Mouse (Mus musculus) cerebellum, adult 2 months (tissue): Measurements from ENCODE around the gene Ifit3b. TPM values are rescaled to one million over a fixed set of nuclear protein-coding genes. Genes with fewer than 3 reads are reported as not detected.
"Not testable (repeated sequence)": the region's sequence is repeated elsewhere in the genome, so short reads cannot be mapped to it uniquely, and the experiment has no call there.

ENCODE experiments used
- DNase-seq, 2 experiments: peaks; one replicate each; pipeline ENCODE4 v3.0.0; 2021
- H3K27ac ChIP-seq: fragments of 200-500 bp; 2 replicates; pipeline ENCODE4 v1.5.1; 2012; ENCODE audit warnings: low read length, control low read depth, inconsistent platforms; ENCODE audit not compliant: insufficient read depth
- H3K27me3 ChIP-seq: fragments of 200-500 bp; 2 replicates; pipeline ENCODE4 v1.6.1; 2012; ENCODE audit warnings: inconsistent platforms, mild to moderate bottlenecking, low read length, moderate library complexity; ENCODE audit not compliant: control insufficient read depth, insufficient read depth
- H3K4me1 ChIP-seq: fragments of 200-500 bp; 2 replicates; pipeline ENCODE4 v1.6.1; 2011; ENCODE audit warnings: low read length; ENCODE audit not compliant: control insufficient read depth, insufficient read depth
- H3K4me3 ChIP-seq: fragments of 200-500 bp; replicated peaks from 2 replicates; pipeline ENCODE3; 2011; ENCODE audit warnings: mild to moderate bottlenecking, low read depth, low read length, control low read depth; ENCODE audit not compliant: insufficient read depth
- CTCF ChIP-seq: fragments of 200-500 bp; IDR thresholded peaks from 2 replicates; pipeline ENCODE4 v1.5.1; 2011; ENCODE audit warnings: low read depth, mild to moderate bottlenecking, control low read depth, low read length, moderate library complexity, borderline replicate concordance; ENCODE audit not compliant: insufficient read depth
- POLR2A ChIP-seq: fragments of 200-500 bp; IDR thresholded peaks from 2 replicates; pipeline ENCODE4 v1.6.1; 2011; ENCODE audit warnings: low read length, control low read depth, borderline replicate concordance; ENCODE audit not compliant: insufficient read depth
- WGBS: fragments of 180-500 bp; shearing (Covaris S2); methylation state at CpG from one replicate; pipeline ENCODE4 v1.1.7; 2018; 5-methylcytosine and 5-hydroxymethylcytosine counted together
- polyA plus RNA-seq: library from polyadenylated mRNA; depleted of rRNA; stranded (reverse); fragments of >200 nt; gene quantifications from 2 replicates; pipeline ENCODE4 v1.2.3, GENCODE M21; 2012

Ifit3b gene
- polyA plus RNA-seq, 1 experiment, result 5.5 TPM

DNA sequence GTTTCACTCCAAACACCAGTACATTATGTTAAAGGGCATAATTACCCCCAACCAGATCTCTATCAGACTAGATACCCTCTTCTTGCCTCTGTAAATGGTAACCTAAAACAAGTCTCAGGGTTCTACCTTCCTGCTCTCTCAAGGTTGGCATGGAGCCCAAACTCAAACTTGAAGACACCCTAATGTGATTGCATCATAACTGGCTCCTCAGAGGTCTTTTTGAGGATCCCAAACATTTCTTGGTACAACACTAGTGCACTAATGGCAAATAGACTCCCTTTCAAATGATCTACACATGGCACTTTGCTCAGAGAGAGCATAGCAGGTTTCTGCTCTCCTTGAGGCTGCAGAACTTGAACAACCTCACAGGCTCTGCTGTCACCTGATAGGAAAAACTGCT is 11.0 kb upstream of the Ifit3b start:
- Histone ChIP-seq H3K4me3 (no peak overlapping the region), H3K4me1 (peaks cover 5% of the 10 kb centered on the region), H3K27me3 (no peaks in the 10 kb centered on the region), H3K27ac (no peak overlapping the region)
- no peak for DNase-seq
- TF ChIP-seq POLR2A (no peak), CTCF (no peak)

DNA sequence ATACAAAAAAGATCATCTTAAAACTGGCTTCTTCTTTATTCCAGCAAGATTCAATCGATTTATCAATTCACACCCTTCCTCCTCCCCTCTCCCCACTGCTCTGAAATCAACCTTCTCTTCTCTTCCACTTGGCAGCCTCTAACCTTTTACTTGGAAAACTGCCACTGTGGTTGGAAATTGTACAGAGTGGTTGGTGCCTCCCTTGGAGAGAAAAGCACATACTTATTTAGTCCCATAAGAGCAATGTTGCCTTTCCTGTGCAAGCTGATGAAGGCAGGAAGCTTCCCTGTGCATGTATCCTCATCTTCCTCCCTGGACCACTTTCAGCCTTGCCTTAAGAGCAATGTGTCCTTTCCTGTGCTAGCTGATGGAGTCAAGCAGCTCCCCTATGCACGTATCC is 9.4 kb upstream of the Ifit3b start:
- WGBS, result 22% methylated on average over 2 of the region's 2 CpGs
- H3K4me1 ChIP-seq, result peaks cover 5% of the 10 kb centered on the region
- H3K27ac ChIP-seq, result no peak overlapping the region
- no peak for TF ChIP-seq POLR2A
- no peak for TF ChIP-seq CTCF
- DNase-seq, result peak; percentile 29 to 72
- no peaks in the 10 kb centered on the region for H3K27me3 ChIP-seq
- no peak overlapping the region for H3K4me3 ChIP-seq

DNA sequence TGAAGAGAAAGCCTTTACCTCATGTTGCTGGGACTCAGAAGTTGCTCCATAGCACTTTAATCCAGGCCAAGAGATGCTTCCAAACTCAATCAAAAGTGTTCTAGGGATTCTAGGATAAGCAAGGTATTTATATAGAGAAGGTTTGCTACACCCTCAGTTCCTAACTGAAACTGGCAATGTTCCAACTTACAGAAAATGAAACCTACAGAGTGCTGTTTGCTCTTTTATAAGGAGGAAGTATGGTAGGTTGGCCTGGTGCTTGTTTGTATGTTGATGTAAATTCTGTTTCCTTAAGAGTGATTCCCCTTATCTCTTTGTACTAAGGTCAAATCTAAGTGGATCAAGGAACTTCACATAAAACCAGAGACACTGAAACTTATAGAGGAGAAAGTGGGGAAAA is 8.5 kb upstream of the Ifit3b start:
- not testable (repeated sequence) for H3K27me3 ChIP-seq, H3K27ac ChIP-seq, H3K4me1 ChIP-seq, DNase-seq, H3K4me3 ChIP-seq

DNA sequence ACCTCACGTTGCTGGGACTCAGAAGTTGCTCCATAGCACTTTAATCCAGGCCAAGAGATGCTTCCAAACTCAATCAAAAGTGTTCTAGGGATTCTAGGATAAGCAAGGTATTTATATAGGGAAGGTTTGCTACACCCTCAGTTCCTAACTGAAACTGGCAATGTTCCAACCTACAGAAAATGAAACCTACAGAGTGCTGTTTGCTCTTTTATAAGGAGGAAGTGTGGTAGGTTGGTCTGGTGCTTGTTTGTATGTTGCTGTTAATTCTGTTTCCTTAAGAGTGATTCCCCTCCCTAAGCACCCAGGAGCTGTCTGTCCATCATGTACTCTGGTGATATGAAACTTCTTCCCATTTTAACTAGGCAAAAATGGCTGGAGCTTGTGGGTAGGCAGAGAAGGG is 5.9 kb upstream of the Ifit3b start, which contains the start of gene Ifit1bl1:
TSS of gene Ifit1bl1 (minus strand) at position 69 of the 400 bp plus-strand sequence.
- not testable (repeated sequence) for H3K27me3 ChIP-seq, H3K4me1 ChIP-seq, H3K4me3 ChIP-seq, H3K27ac ChIP-seq, DNase-seq
- 59% methylated on average over 1 of the region's 1 CpGs for WGBS

DNA sequence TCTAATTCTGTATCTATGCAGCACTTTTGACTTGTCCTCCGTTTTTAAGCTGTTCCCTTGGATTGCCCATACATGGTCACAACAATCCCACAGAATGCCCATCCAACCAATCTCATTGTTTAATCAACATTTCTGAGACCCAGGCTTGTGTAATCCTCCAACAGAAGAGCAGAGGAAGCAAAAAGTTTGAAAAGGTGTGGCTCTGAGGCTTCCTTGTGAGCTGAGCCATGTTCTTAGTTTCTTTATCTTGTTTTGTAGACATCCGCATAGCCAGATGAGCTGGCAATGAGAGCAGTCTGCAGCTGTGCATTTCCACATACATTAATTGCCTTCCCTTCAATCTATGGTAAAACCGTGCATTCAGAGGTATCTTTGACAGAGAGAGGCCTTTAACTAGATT is 2.3 kb upstream of the Ifit3b start:
- 89% methylated on average over 3 of the region's 3 CpGs for whole genome bisulfite sequencing

DNA sequence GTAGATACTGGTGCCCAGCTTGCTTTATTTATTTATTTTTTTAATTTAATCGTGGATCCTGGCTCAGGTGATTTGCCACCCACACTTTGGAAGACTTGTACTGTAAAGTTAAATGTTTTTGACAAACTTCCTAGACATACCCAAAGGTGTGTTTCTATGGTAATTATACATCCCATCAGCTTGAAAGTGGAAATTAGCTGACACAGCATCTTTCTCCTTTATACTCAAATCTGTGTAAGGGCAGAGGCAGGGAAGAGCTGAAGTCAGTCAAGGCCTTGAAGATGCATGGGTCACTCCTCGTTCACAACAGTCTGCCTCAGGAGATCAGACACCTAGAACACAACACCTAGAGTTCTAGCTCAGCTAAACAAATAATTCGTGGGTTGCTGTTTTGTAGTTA is 2.3 kb downstream of the Ifit3b start:
- DNase-seq, H3K4me1 ChIP-seq, H3K27ac ChIP-seq, H3K4me3 ChIP-seq, H3K27me3 ChIP-seq: not testable (repeated sequence)
- WGBS, result 79% methylated on average over 3 of the region's 3 CpGs

More for the DNA sequence above, 2.3 kb upstream of the Ifit3b start:
- no peak for DNase-seq
- TF ChIP-seq CTCF (no peak), POLR2A (no peak)
- H3K4me3 ChIP-seq, result no peak overlapping the region
- H3K4me1 ChIP-seq, result no peaks in the 10 kb centered on the region
- no peaks in the 10 kb centered on the region for H3K27me3 ChIP-seq
- H3K27ac ChIP-seq, result no peak overlapping the region

DNA sequence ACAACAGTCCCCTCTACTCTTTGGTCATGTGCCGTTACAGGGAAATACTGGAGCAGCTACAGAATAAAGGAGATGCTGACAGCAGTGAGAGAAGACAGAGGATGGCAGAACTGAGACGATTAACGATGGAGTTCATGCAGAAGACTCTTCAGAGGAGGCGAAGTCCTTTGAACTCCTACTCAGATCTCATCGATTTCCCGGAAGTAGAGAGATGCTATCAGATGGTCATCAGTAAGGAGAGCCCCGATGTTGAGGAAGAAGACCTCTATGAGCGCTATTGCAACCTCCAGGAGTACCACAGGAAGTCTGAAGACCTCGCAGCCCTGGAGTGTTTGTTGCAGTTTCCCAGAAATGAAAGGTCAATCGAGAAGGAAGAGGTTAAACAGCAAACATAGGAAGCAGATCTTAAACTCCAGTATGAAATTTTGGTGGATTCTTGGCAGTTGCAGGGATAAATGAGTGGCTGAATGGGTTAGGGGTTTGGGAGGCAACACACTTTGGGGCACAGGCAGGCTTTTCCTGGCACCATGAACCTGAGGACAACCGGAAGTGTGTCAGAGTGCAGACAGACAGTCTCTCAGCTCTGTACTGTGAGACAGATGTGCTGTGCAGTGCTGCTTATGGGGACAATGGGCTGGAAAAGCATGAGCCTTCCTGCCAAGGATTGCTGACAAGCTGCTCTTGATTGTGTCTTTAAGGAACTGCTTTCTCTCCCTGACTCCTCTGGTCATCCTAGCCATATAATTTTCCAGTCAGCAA is 4.7 kb downstream of the Ifit3b start:
- not testable (repeated sequence) for H3K27me3 ChIP-seq, H3K4me1 ChIP-seq, DNase-seq, H3K4me3 ChIP-seq, H3K27ac ChIP-seq
- WGBS, result 84% methylated on average over 6 of the region's 11 CpGs

DNA sequence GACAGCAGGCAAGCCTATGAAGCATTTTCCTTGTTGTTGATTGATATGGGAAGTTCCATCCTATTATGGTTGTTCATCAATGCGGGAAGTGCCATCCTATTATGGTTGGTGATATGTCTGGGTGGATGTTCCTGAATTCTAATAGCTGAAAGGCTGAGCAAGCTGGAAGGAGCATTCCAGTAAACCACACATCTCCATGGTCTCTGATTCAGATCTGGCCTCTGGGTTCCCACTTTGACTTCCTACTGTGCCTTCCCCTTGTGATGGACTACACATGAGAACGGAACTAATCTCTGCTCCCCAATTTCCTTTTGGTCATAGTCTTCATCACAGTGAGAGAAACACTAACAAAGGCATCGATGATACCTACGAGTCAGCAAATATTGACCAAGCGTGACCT is 13.1 kb downstream of the Ifit3b start:
- 87% methylated on average over 5 of the region's 5 CpGs for WGBS
- no peaks in the 10 kb centered on the region for H3K4me1 ChIP-seq
- no peak for DNase-seq
- H3K27ac ChIP-seq, result no peak overlapping the region
- TF ChIP-seq CTCF (no peak), POLR2A (no peak)
- no peak overlapping the region for H3K4me3 ChIP-seq
- H3K27me3 ChIP-seq, result no peaks in the 10 kb centered on the region

DNA sequence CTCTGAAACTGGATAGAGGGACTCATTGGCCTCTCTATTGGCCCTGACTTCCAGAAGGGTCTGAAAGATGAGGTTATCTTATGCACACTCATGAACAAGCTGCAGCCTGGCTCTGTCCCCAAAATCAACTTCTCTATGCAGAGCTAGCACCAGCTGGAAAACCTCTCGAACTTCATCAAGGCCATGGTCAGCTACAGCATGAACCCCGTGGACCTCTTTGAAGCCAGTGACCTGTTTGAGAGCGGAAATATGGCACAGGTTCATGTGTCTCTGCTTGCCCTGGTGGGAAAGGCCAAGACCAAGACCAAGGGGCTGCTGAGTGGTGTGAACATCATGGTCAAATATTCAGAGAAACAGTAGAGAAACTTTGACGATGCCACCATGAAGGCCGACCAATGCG is 16.0 kb downstream of the Ifit3b start:
- Histone ChIP-seq H3K4me1 (no peaks in the 10 kb centered on the region), H3K4me3 (no peak overlapping the region), H3K27ac (no peak overlapping the region), H3K27me3 (no peaks in the 10 kb centered on the region)
- TF ChIP-seq CTCF (no peak), POLR2A (no peak)
- no peak for DNase-seq
- 92% methylated on average over 6 of the region's 6 CpGs for WGBS
